Mouse (Mus musculus) skeletal muscle tissue, adult 2 months (tissue): ENCODE measurements around the gene Btbd35f5.
"Not testable (repeated sequence)": the region's sequence is repeated elsewhere in the genome, so short reads cannot be mapped to it uniquely, and the experiment has no call there.

Source experiments
- DNase-seq: peaks from one replicate; pipeline ENCODE4 v3.0.0-alpha.2; 2012; ENCODE audit warnings: low read depth, low spot score

Btbd35f5 gene

GRCm38 (mm10) chrX:32973597-32973996, at the start of gene Btbd35f5:
TSS of gene Btbd35f5 (plus strand) at chrX:32973897.
- not testable (repeated sequence) for DNase-seq

GRCm38 (mm10) chrX:32941468-32941867, 32.2 kb upstream of the Btbd35f5 start, which contains the start of gene Gm21789:
TSS of gene Gm21789 (plus strand) at chrX:32941768.
- not testable (repeated sequence) for DNase-seq
